Mouse (Mus musculus): Measurements from ENCODE around the gene Npff. TPM values are rescaled to one million over a fixed set of nuclear protein-coding genes. Genes with fewer than 3 reads are reported as not detected.

Npff gene
- 3.0 and 3.7 TPM in 2 replicates for polyA plus RNA-seq (2016; fragmentation: Nextera tagmentation; extraction: Ambion mirVana)

DNA sequence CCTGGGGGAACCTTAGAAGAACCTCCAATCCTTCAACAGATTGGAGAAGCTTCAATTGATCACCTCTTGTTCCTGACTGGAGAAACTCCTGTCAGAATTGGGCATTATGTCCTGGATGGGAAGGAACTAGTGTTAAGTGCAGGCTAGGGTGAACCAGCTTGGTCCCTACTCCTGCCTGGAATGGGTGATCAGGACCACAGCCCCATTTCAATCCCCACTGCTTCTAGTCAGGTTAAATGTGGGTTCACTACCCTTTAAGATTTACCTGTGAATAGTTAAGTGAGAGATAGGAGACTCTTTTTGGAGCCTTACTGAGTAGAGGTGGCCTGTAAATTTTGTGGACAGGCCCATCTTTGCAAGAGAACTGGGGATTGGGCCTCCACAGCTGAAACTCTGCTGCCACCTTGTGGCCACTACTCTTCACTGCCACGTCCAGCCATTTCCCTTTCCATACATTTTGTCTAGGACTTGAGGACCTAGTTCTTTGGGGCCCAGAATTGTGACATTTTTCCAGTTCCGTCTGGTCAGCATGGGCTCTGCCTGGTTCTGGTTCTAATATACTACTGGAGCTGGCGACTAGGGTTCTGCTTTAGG, at the start of gene Npff:
TSS of gene Npff (minus strand) at position 51 of the 594 bp plus-strand sequence.
- Histone ChIP-seq H3K9me3 (no peaks in the 10 kb centered on the region), H3K36me3 (peaks cover 64% of the 10 kb centered on the region), H3K9ac (no peak within 1 kb of the TSS), H3K27ac (no peak within 1 kb of the TSS), H3K4me2 (replicated peaks) (no peak within 1 kb of the TSS), H3K4me1 (0 out of 2 replicates have a peak, but pooled peaks cover 4% of the 10 kb centered on the region), H3K27me3 (no peaks in the 10 kb centered on the region), H3K4me3 (no peak within 1 kb of the TSS)
- no peak for ATAC-seq (ENCODE audit: insufficient number of reproducible peaks, insufficient read depth, low FRiP score, low TSS enrichment)
- WGBS: 6% methylated on average over 3 of the region's 3 CpGs

DNA sequence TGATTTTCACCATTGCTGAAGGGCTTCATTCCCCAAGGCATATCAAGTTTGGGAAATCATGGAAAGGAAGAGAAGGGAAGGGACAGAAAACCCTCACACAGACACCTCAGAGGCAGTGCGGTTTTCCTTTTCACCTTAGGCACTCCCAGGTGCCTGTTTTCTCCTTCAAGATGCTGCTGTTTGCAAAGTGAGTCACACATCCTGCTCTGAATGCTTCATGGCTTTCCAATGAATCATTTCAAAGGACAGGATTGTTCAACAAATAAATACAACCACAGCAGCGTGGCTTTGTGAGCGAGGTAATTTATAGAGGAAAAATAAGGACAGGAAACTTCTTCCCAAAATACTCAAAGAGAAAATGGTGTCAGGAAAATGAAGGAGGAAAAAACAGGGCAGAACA, 47.3 kb upstream of the Npff start:
- 73% methylated on average over 3 of the region's 3 CpGs for WGBS
- Histone ChIP-seq H3K4me1 (no peaks in the 10 kb centered on the region), H3K27me3 (no peaks in the 10 kb centered on the region), H3K36me3 (no peaks in the 10 kb centered on the region), H3K27ac (no peak overlapping the region), H3K9me3 (no peaks in the 10 kb centered on the region), H3K9ac (no peak overlapping the region), H3K4me3 (no peak overlapping the region), H3K4me2 (replicated peaks) (no peak overlapping the region)
- ATAC-seq (ENCODE audit: insufficient number of reproducible peaks, insufficient read depth, low FRiP score, low TSS enrichment): no peak

GRCm38 (mm10) chr15:102567849-102568248, 43.1 kb upstream of the Npff start:
- Histone ChIP-seq H3K9me3 (no peaks in the 10 kb centered on the region), H3K4me3 (no peak overlapping the region), H3K4me1 (no peaks in the 10 kb centered on the region), H3K36me3 (0 out of 2 replicates have a peak, but pooled peaks cover 4% of the 10 kb centered on the region), H3K27me3 (no peaks in the 10 kb centered on the region), H3K4me2 (replicated peaks) (no peak overlapping the region), H3K27ac (no peak overlapping the region), H3K9ac (no peak overlapping the region)
- no peak for ATAC-seq (ENCODE audit: insufficient number of reproducible peaks, insufficient read depth, low FRiP score, low TSS enrichment)
- WGBS: 93% methylated on average over 2 of the region's 2 CpGs

DNA sequence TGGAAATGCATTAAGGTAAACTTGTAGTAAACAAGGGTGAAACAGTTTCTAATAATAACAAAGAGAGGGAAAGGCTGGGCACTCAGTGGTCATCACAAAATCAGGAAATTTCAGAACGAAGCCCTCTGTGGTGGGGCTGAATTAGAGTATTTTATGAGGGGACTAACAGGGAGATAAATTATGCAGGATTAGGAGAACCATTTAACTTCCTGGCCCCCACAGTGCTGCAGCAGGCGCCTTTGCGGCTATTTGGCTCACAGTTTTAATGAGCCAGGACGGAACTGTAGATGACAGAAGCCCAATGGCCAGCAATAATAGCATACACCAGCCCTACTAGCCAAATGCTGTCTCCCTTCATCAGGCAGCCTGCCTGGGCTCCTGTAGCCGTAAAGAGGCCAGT, 38.9 kb upstream of the Npff start:
- H3K36me3 ChIP-seq: peaks cover 14% of the 10 kb centered on the region; the same call in 1 of the 2 replicates
- no peaks in the 10 kb centered on the region for H3K9me3 ChIP-seq
- no peaks in the 10 kb centered on the region for H3K27me3 ChIP-seq
- no peak overlapping the region for H3K9ac ChIP-seq
- H3K4me2 ChIP-seq (replicated peaks): no peak overlapping the region
- no peak for ATAC-seq (ENCODE audit: insufficient number of reproducible peaks, insufficient read depth, low FRiP score, low TSS enrichment)
- no peaks in the 10 kb centered on the region for H3K4me1 ChIP-seq
- H3K27ac ChIP-seq: no peak overlapping the region
- H3K4me3 ChIP-seq: no peak overlapping the region
- WGBS: 92% methylated on average over 5 of the region's 5 CpGs

DNA sequence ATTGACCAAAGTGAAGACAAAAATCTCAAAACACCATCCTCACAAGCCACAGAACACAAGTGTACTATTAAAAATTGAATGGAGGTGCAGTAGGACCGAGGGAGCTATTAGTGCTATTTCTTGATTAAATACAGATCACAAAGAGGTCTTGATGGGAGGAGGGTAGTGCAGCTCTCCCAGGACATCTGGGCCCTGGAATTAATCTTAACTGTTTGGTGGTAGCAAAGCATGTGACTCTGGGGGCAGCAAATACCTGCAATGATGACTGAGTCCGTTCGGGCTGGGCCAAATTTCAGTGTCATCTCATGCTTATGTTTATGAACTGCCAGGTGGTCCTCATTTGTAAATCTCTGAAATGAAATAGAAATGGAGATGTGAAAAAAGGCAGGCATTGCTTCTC, 38.3 kb upstream of the Npff start:
- no peak overlapping the region for H3K4me2 ChIP-seq (replicated peaks)
- no peaks in the 10 kb centered on the region for H3K4me1 ChIP-seq
- peaks cover 14% of the 10 kb centered on the region; the same call in 1 of the 2 replicates for H3K36me3 ChIP-seq
- no peak overlapping the region for H3K27ac ChIP-seq
- no peak overlapping the region for H3K9ac ChIP-seq
- H3K27me3 ChIP-seq: no peaks in the 10 kb centered on the region
- H3K4me3 ChIP-seq: no peak overlapping the region
- 66% methylated on average over 3 of the region's 3 CpGs for WGBS
- no peaks in the 10 kb centered on the region for H3K9me3 ChIP-seq
- ATAC-seq (ENCODE audit: insufficient number of reproducible peaks, insufficient read depth, low FRiP score, low TSS enrichment): no peak

GRCm38 (mm10) chr15:102562491-102562890, 37.7 kb upstream of the Npff start:
- H3K9me3 ChIP-seq: no peaks in the 10 kb centered on the region
- H3K36me3 ChIP-seq: peaks cover 14% of the 10 kb centered on the region; the same call in 1 of the 2 replicates
- WGBS: 94% methylated on average over 1 of the region's 1 CpGs
- H3K4me3 ChIP-seq: no peak overlapping the region
- no peaks in the 10 kb centered on the region for H3K27me3 ChIP-seq
- H3K9ac ChIP-seq: no peak overlapping the region
- no peak for ATAC-seq (ENCODE audit: insufficient number of reproducible peaks, insufficient read depth, low FRiP score, low TSS enrichment)
- H3K4me2 ChIP-seq (replicated peaks): no peak overlapping the region
- H3K4me1 ChIP-seq: no peaks in the 10 kb centered on the region
- H3K27ac ChIP-seq: no peak overlapping the region

DNA sequence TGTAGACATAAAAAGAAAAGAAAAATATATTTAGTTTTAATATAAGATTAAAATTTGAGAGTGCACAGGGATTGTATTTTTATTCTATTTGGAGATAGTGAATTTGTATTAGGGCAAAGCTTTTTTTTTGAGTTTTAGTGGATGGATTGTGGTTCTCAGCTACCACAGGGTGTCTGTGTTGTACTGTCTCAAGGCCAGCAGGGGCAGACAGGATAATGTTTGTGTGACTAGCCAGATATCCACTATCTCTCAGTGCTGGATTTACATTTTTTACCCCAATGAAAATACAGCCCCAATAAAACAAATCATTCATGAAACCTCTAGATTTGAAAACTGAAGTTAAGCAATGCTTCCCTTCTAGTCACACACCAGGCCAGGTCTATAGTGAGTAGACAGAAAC, 32.8 kb upstream of the Npff start:
- Histone ChIP-seq H3K9ac (no peak overlapping the region), H3K4me1 (no peaks in the 10 kb centered on the region), H3K9me3 (no peaks in the 10 kb centered on the region), H3K36me3 (peaks cover 42% of the 10 kb centered on the region), H3K27me3 (no peaks in the 10 kb centered on the region), H3K27ac (no peak overlapping the region), H3K4me2 (replicated peaks) (no peak overlapping the region), H3K4me3 (no peak overlapping the region)
- ATAC-seq (ENCODE audit: insufficient number of reproducible peaks, insufficient read depth, low FRiP score, low TSS enrichment): no peak

GRCm38 (mm10) chr15:102555581-102555980, 30.8 kb upstream of the Npff start:
- 87% methylated on average over 1 of the region's 1 CpGs for WGBS
- H3K27ac ChIP-seq: no peak overlapping the region
- H3K9ac ChIP-seq: no peak overlapping the region
- H3K36me3 ChIP-seq: peaks cover 55% of the 10 kb centered on the region
- H3K4me1 ChIP-seq: no peaks in the 10 kb centered on the region
- no peaks in the 10 kb centered on the region for H3K27me3 ChIP-seq
- H3K4me3 ChIP-seq: no peak overlapping the region
- no peak for ATAC-seq (ENCODE audit: insufficient number of reproducible peaks, insufficient read depth, low FRiP score, low TSS enrichment)
- no peak overlapping the region for H3K4me2 ChIP-seq (replicated peaks)
- no peaks in the 10 kb centered on the region for H3K9me3 ChIP-seq

DNA sequence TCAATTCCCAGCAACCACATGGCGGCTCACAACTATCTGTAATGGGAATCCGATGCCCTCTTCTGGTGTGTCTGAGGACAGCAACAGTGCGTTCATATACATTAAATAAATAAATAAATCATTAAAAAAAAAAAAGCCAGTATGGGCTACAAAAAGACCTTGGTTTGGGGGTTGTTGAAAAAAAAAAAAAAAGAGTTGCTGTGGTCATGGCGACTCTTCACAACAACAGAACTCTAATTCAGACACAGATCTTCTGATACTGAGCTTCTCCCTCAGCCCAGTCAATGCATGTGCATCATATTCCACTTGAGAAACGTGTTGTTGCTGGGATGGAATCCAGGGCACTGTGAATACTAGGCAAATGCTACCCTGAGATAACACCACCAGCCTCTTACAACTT, 27.9 kb upstream of the Npff start:
- peaks cover 65% of the 10 kb centered on the region for H3K36me3 ChIP-seq
- no peak overlapping the region for H3K27ac ChIP-seq
- H3K27me3 ChIP-seq: no peaks in the 10 kb centered on the region
- H3K4me3 ChIP-seq: no peak overlapping the region
- H3K9me3 ChIP-seq: no peaks in the 10 kb centered on the region
- H3K4me1 ChIP-seq: no peaks in the 10 kb centered on the region
- no peak overlapping the region for H3K4me2 ChIP-seq (replicated peaks)
- ATAC-seq (ENCODE audit: insufficient number of reproducible peaks, insufficient read depth, low FRiP score, low TSS enrichment): no peak
- H3K9ac ChIP-seq: no peak overlapping the region
- 92% methylated on average over 5 of the region's 5 CpGs for WGBS

DNA sequence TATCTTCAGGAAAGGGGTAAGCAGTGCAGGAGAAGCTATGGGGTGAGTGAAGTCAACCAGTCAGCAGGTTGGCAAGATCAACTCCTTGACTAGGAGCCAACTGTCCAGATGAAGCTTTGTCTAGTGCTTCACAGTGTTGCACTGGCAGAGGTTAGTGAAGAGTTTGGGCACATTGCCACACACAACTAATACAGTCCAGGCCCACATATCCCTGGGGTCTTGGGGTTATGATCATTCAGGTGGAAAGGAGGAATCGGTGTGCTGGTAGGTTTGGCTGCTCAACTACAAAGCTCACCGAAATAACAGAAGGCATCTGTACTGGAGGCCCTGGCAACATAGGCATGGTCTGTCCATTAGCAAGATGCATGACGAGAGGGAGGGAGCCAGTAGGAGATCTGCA, 22.7 kb upstream of the Npff start:
- Histone ChIP-seq H3K36me3 (peaks cover 63% of the 10 kb centered on the region), H3K9ac (no peak overlapping the region)
- no peak for ATAC-seq (ENCODE audit: insufficient number of reproducible peaks, insufficient read depth, low FRiP score, low TSS enrichment)

DNA sequence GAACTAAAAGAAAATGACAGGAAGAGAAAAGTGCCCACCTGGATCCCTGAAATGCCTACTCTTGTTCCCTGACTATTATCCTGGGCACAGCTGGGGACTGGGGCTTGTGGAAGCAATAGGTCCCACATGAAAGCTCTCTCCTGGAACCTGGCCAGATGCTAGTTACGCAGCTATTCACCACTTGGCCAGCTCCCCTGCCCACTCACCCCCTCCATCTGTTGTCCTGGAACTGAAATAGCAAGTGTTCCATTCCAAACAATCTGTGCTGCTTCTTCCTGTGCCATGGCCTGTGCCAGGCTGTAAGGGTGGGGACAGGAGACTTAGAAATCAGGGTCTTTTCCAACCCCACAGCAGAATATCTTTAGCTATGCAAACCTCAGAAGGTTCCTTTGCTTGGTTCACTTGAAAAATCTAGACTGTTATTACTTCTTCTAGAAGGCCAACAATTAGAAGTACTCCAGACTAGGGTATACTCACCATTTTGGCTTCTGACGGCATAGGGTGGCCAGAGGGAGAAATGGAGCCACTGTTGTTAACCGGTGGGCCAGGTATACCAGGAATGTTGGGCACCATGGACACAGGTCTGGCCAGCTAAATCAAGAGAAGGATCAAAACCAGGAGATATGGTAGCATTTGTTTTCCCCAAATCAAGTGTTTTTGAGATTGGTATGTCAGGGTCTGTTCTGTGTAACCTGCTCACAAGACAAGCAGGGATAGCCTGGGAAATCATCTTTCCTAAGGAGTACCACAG, 22.1 kb upstream of the Npff start:
- H3K9ac ChIP-seq: no peak overlapping the region
- H3K27me3 ChIP-seq: no peaks in the 10 kb centered on the region
- peaks cover 63% of the 10 kb centered on the region for H3K36me3 ChIP-seq
- WGBS: 93% methylated on average over 3 of the region's 3 CpGs
- no peaks in the 10 kb centered on the region for H3K4me1 ChIP-seq
- H3K4me3 ChIP-seq: no peak overlapping the region
- H3K27ac ChIP-seq: no peak overlapping the region
- H3K9me3 ChIP-seq: no peaks in the 10 kb centered on the region
- ATAC-seq (ENCODE audit: insufficient number of reproducible peaks, insufficient read depth, low FRiP score, low TSS enrichment): no peak
- H3K4me2 ChIP-seq (replicated peaks): no peak overlapping the region

More for the DNA sequence above, 22.7 kb upstream of the Npff start:
- Histone ChIP-seq H3K27me3 (no peaks in the 10 kb centered on the region), H3K27ac (no peak overlapping the region), H3K4me1 (no peaks in the 10 kb centered on the region), H3K4me2 (replicated peaks) (no peak overlapping the region), H3K9me3 (no peaks in the 10 kb centered on the region), H3K4me3 (no peak overlapping the region)
- 93% methylated on average over 3 of the region's 3 CpGs for WGBS

DNA sequence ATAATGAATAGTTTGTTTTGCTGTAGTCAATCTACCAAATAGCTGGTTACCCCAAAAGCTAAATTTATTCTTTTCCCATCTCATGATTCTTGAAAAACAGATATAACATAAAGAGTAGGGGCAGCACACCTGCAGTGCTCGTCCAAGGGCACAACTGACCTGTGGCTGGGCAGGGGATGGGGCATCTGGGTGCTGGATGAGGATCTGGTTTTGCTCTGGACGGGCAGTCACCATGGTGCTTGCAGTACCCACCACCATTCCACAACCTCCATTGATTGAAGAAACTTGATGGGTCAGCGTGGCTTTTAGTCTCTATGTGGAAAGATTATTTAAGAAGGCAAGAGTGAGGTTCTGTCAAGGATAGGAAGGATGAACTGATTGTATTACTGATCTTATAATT, 21.5 kb upstream of the Npff start:
- Histone ChIP-seq H3K27me3 (no peaks in the 10 kb centered on the region), H3K4me3 (no peak overlapping the region), H3K9ac (no peak overlapping the region), H3K27ac (no peak overlapping the region), H3K36me3 (peaks cover 60% of the 10 kb centered on the region), H3K4me1 (no peaks in the 10 kb centered on the region), H3K4me2 (replicated peaks) (no peak overlapping the region), H3K9me3 (no peaks in the 10 kb centered on the region)
- ATAC-seq (ENCODE audit: insufficient number of reproducible peaks, insufficient read depth, low FRiP score, low TSS enrichment): no peak
- WGBS: 91% methylated on average over 3 of the region's 3 CpGs

All from embryonic facial prominence, embryonic 12.5 days (tissue).